32 mouse cellular contexts compared by ENCODE assay signal in genomic region chr11:98705021-98705420, GRCm38 (mm10). TPM values are rescaled to one million over a fixed set of nuclear protein-coding genes. Genes with fewer than 3 reads are reported as not detected.
A peak's percentile ranks its signal among the peaks of the same experiment; 100 is the strongest.
DNase-seq lines count a peak whose midpoint lies in the region; ATAC-seq lines count a peak whose summit lies in the region.
"Had no signal": no experiment of that assay in that cellular context is flagged by ENCODE, and none has a peak within 500 bp of the region (broad histone marks: within the 10 kb centered on the region; RNA-seq: fewer than 3 reads in every experiment).

No protein-coding gene starts in this region.

- H3K36me3 ChIP-seq in embryonic facial prominence, embryonic 12.5 days: peaks cover 61% of the 10 kb centered on the region
- H3K36me3 ChIP-seq in embryonic facial prominence, embryonic 10.5 days (replicated peaks): peaks cover 64% of the 10 kb centered on the region
- H3K36me3 ChIP-seq in kidney, embryonic 15.5 days: peaks cover 44% of the 10 kb centered on the region

- no peaks in the 10 kb centered on the region for H3K9me3 ChIP-seq in embryonic facial prominence, embryonic 12.5 days
- no peaks in the 10 kb centered on the region for H3K9me3 ChIP-seq in embryonic facial prominence, embryonic 10.5 days
- no peaks in the 10 kb centered on the region for H3K9me3 ChIP-seq in kidney, embryonic 15.5 days (replicated peaks)
- H3K9me3 ChIP-seq: embryonic facial prominence, embryonic 15.5 days; forebrain, embryonic 12.5 days; G1E; heart, embryonic 10.5 days; heart, embryonic 13.5 days had no signal

- DNase-seq in embryonic facial prominence, embryonic 10.5 days (ENCODE audit: low spot score): no peak
- DNase-seq in kidney, adult 8-10 months: no peak
- DNase-seq in kidney, postnatal 4 days: peak; percentile 53 to 70
- DNase-seq in kidney, adult 18-20 months: no peak
- no peak for DNase-seq in thymus, postnatal 36 days
- DNase-seq: adrenal gland, postnatal 10 days; adrenal gland, postnatal 36 days; B cell, adult 2 months; cerebellum, adult 2 months; cerebellum, postnatal 10 days; cerebellum, postnatal 36 days; embryo, embryonic 11 days; gastrocnemius, postnatal 10 days; gastrocnemius, postnatal 36 days; heart, adult 2 months; heart, postnatal 14 days; heart, postnatal 4 days had no signal

- WGBS in embryonic facial prominence, embryonic 12.5 days: 87% methylated on average over 10 of the region's 10 CpGs
- 91% methylated on average over 10 of the region's 10 CpGs for WGBS in embryonic facial prominence, embryonic 10.5 days
- WGBS in kidney, embryonic 15.5 days: 52% methylated on average over 10 of the region's 10 CpGs

- no peak overlapping the region for H3K4me2 ChIP-seq in embryonic facial prominence, embryonic 12.5 days (replicated peaks)
- peak overlapping the region; percentile 20; the same call in 1 of the 2 replicates for H3K4me2 ChIP-seq in kidney, embryonic 15.5 days
- H3K4me2 ChIP-seq: embryonic facial prominence, embryonic 15.5 days; forebrain, embryonic 12.5 days; heart, embryonic 13.5 days; hindbrain, embryonic 14.5 days had no signal

- peaks cover 14% of the 10 kb centered on the region; the same call in 1 of the 2 replicates for H3K4me1 ChIP-seq in embryonic facial prominence, embryonic 12.5 days
- H3K4me1 ChIP-seq in embryonic facial prominence, embryonic 10.5 days: peaks cover 28% of the 10 kb centered on the region
- peaks cover 98% of the 10 kb centered on the region for H3K4me1 ChIP-seq in kidney, embryonic 15.5 days
- H3K4me1 ChIP-seq: forebrain, embryonic 12.5 days had no signal

- no peak overlapping the region for H3K27ac ChIP-seq in embryonic facial prominence, embryonic 12.5 days
- no peak overlapping the region for H3K27ac ChIP-seq in embryonic facial prominence, embryonic 10.5 days (replicated peaks)
- peak overlapping the region; percentile 93 for H3K27ac ChIP-seq in kidney, embryonic 15.5 days
- H3K27ac ChIP-seq: embryonic facial prominence, embryonic 15.5 days; forebrain, embryonic 12.5 days; heart, adult 2 months; heart, embryonic 10.5 days; heart, embryonic 13.5 days; hindbrain, embryonic 14.5 days; hindbrain, postnatal 0 days had no signal

- no peaks in the 10 kb centered on the region for H3K27me3 ChIP-seq in embryonic facial prominence, embryonic 12.5 days
- H3K27me3 ChIP-seq in embryonic facial prominence, embryonic 10.5 days (replicated peaks; ENCODE audit: low read depth, poor library complexity, severe bottlenecking): peaks cover 14% of the 10 kb centered on the region
- H3K27me3 ChIP-seq in kidney, embryonic 15.5 days: no peaks in the 10 kb centered on the region
- H3K27me3 ChIP-seq: CH12.LX; embryonic facial prominence, embryonic 15.5 days; forebrain, embryonic 12.5 days; Patski had no signal

- H3K9ac ChIP-seq in embryonic facial prominence, embryonic 12.5 days: 0 out of 2 replicates have a peak overlapping the region, but pooled peaks have one; percentile 10
- H3K9ac ChIP-seq in kidney, embryonic 15.5 days: 0 out of 2 replicates have a peak overlapping the region, but pooled peaks have one; percentile 3
- H3K9ac ChIP-seq: embryonic facial prominence, embryonic 15.5 days; forebrain, embryonic 12.5 days; heart, embryonic 13.5 days; hindbrain, embryonic 14.5 days had no signal

- ATAC-seq in embryonic facial prominence, embryonic 12.5 days (ENCODE audit: insufficient number of reproducible peaks, insufficient read depth, low FRiP score, low TSS enrichment): no peak
- peak; percentile 19; the same call in 1 of the 2 replicates for ATAC-seq in kidney, embryonic 15.5 days (replicated peaks; ENCODE audit: low FRiP score)
- ATAC-seq: forebrain, embryonic 16.5 days; hindbrain, postnatal 0 days; Patski had no signal

- no peak overlapping the region for H3K4me3 ChIP-seq in embryonic facial prominence, embryonic 12.5 days
- H3K4me3 ChIP-seq in embryonic facial prominence, embryonic 10.5 days: no peak overlapping the region
- no peak overlapping the region; the same call in 1 of the 2 replicates for H3K4me3 ChIP-seq in kidney, embryonic 15.5 days (replicated peaks)
- H3K4me3 ChIP-seq: embryonic facial prominence, embryonic 15.5 days; forebrain, embryonic 12.5 days; heart, adult 2 months; heart, embryonic 10.5 days; heart, embryonic 13.5 days had no signal

RNA-seq across cellular contexts. Expression of gene Csf3, which starts 4.0 kb away (rescaled TPM):
- polyA plus RNA-seq in embryonic facial prominence, embryonic 12.5 days (2016; fragmentation: Nextera tagmentation; extraction: Ambion mirVana): not detected in 2 replicates
- polyA plus RNA-seq in embryonic facial prominence, embryonic 10.5 days (2016; fragmentation: Nextera tagmentation; extraction: Ambion mirVana): not detected in 2 replicates
- 0.23 TPM in 1 of 2 replicates, not detected in the other for polyA plus RNA-seq in kidney, embryonic 15.5 days (2015; fragmentation: Nextera tagmentation; extraction: Ambion mirVana)
- polyA plus RNA-seq: cerebellum, adult 2 months; embryonic facial prominence, embryonic 11.5 days; forebrain, embryonic 12.5 days; forebrain, embryonic 16.5 days; G1E; heart, adult 2 months; heart, embryonic 10.5 days; heart, embryonic 13.5 days; heart, embryonic 16.5 days; hindbrain, embryonic 11.5 days; hindbrain, embryonic 14.5 days; hindbrain, postnatal 0 days had no signal

RNA-seq across cellular contexts. Expression of gene Psmd3, which starts 22.7 kb away (rescaled TPM):
- polyA plus RNA-seq in embryonic facial prominence, embryonic 12.5 days (2016; fragmentation: Nextera tagmentation; extraction: Ambion mirVana): 246 and 248 TPM in 2 replicates
- polyA plus RNA-seq in embryonic facial prominence, embryonic 10.5 days (2016; fragmentation: Nextera tagmentation; extraction: Ambion mirVana): 249 and 262 TPM in 2 replicates
- 262 and 280 TPM in 2 replicates for polyA plus RNA-seq in kidney, embryonic 15.5 days (2015; fragmentation: Nextera tagmentation; extraction: Ambion mirVana)

RNA-seq across cellular contexts. Expression of gene Med24, which starts 24.2 kb away (rescaled TPM):
- 70.4 and 73.6 TPM in 2 replicates for polyA plus RNA-seq in embryonic facial prominence, embryonic 12.5 days (2016; fragmentation: Nextera tagmentation; extraction: Ambion mirVana)
- 73.9 and 78.1 TPM in 2 replicates for polyA plus RNA-seq in embryonic facial prominence, embryonic 10.5 days (2016; fragmentation: Nextera tagmentation; extraction: Ambion mirVana)
- polyA plus RNA-seq in kidney, embryonic 15.5 days (2015; fragmentation: Nextera tagmentation; extraction: Ambion mirVana): 58.2 and 64.7 TPM in 2 replicates

RNA-seq across cellular contexts. Expression of gene Thra, which starts 35.4 kb away (rescaled TPM):
- polyA plus RNA-seq in embryonic facial prominence, embryonic 12.5 days (2016; fragmentation: Nextera tagmentation; extraction: Ambion mirVana): 29.1 and 34.3 TPM in 2 replicates
- polyA plus RNA-seq in embryonic facial prominence, embryonic 10.5 days (2016; fragmentation: Nextera tagmentation; extraction: Ambion mirVana): 8.8 and 9.1 TPM in 2 replicates
- polyA plus RNA-seq in kidney, embryonic 15.5 days (2015; fragmentation: Nextera tagmentation; extraction: Ambion mirVana): 21.7 and 26.9 TPM in 2 replicates

RNA-seq across cellular contexts. Expression of gene Gsdma, which starts 40.9 kb away (rescaled TPM):
- polyA plus RNA-seq in embryonic facial prominence, embryonic 12.5 days (2016; fragmentation: Nextera tagmentation; extraction: Ambion mirVana): 0.05 TPM in 1 of 2 replicates, not detected in the other
- not detected in 2 replicates for polyA plus RNA-seq in embryonic facial prominence, embryonic 10.5 days (2016; fragmentation: Nextera tagmentation; extraction: Ambion mirVana)
- polyA plus RNA-seq in kidney, embryonic 15.5 days (2015; fragmentation: Nextera tagmentation; extraction: Ambion mirVana): 0.06 and 0.13 TPM in 2 replicates
- polyA plus RNA-seq: forebrain, embryonic 12.5 days; forebrain, embryonic 16.5 days; heart, embryonic 10.5 days; heart, embryonic 16.5 days; hindbrain, embryonic 11.5 days; hindbrain, embryonic 14.5 days had no signal

Comparison
In these comparisons a context has a peak if more than half of its experiments do, and no peak if none do; other contexts are left out.
1. DNase-seq: peak in kidney, postnatal 4 days (2 of 2); none in embryonic facial prominence, embryonic 10.5 days (single experiment), kidney, adult 8-10 months (0 of 2), kidney, adult 18-20 months (single experiment) and thymus, postnatal 36 days (0 of 2).